8 mouse cellular contexts compared by ENCODE assay signal in genomic region chr2:152831019-152831878, GRCm38 (mm10). TPM values are rescaled to one million over a fixed set of nuclear protein-coding genes. Genes with fewer than 3 reads are reported as not detected.
A peak's percentile ranks its signal among the peaks of the same experiment; 100 is the strongest.
DNase-seq lines count a peak whose midpoint lies in the region; ATAC-seq and TF ChIP-seq lines count a peak whose summit lies in the region.

Bcl2l1 (minus strand) TSS chr2:152831728.

- intact Hi-C loops in gastrocnemius, adult 2 months (cut with DNase I) = loop anchor here (1.0 to 10.0 kb wide), 3 partner anchors 88 to 184 kb away; partner anchors contain the start of gene Pdrg1
- intact Hi-C loops in left cerebral cortex, adult 2 months (cut with DNase I) = loop anchor here (1.0 to 2.0 kb wide), 4 partner anchors 54 to 216 kb away; no protein-coding TSS in a partner anchor

- peaks cover 33% of the 10 kb centered on the region for H3K4me1 ChIP-seq in hindbrain, postnatal 0 days (ENCODE audit: insufficient read depth, low read length)

- H3K27me3 ChIP-seq in hindbrain, postnatal 0 days (ENCODE audit: insufficient read depth, low read length) = no peaks in the 10 kb centered on the region

- peak within 1 kb of the TSS; percentile 83 for H3K9ac ChIP-seq in hindbrain, postnatal 0 days (replicated peaks; ENCODE audit: low read length)

- DNase-seq in WW6 (ENCODE audit: low read depth, low spot score) = peak; percentile 94
- peak; percentile 96 to 98 for DNase-seq in cerebellum, postnatal 4 days (ENCODE audit: low spot score in 2 of 2)
- DNase-seq in gastrocnemius, adult 2 months = peak; percentile 99
- DNase-seq in hindbrain, postnatal 0 days (ENCODE audit: low spot score) = peak; percentile 99
- DNase-seq in left cerebral cortex, adult 2 months (ENCODE audit: extremely low spot score in 1 of 2, low spot score in 2 of 2) = peak; percentile 98 to 99
- DNase-seq in right cerebral cortex, adult 2 months (ENCODE audit: low spot score in 2 of 2) = peak; percentile 98
- peak; percentile 98 for DNase-seq in urinary bladder, postnatal 14 days (ENCODE audit: low spot score)

- H3K9me3 ChIP-seq in hindbrain, postnatal 0 days (ENCODE audit: low read length) = no peaks in the 10 kb centered on the region

- H3K36me3 ChIP-seq in hindbrain, postnatal 0 days (ENCODE audit: insufficient read depth, low read length) = no peaks in the 10 kb centered on the region

- H3K4me3 ChIP-seq in gastrocnemius, adult 2 months = peak within 1 kb of the TSS; percentile 80
- H3K4me3 ChIP-seq in hindbrain, postnatal 0 days (ENCODE audit: low read length) = peak within 1 kb of the TSS; percentile 66
- H3K4me3 ChIP-seq in left cerebral cortex, adult 2 months = peak within 1 kb of the TSS; percentile 100

- peak within 1 kb of the TSS; percentile 84 for H3K4me2 ChIP-seq in hindbrain, postnatal 0 days (ENCODE audit: low read depth, low read length)

- ATAC-seq in hindbrain, postnatal 0 days = peak; percentile 98
- ATAC-seq in megakaryocyte, adult 5-6 weeks (ENCODE audit: poor library complexity, severe bottlenecking) = peak; percentile 88

- peak within 1 kb of the TSS; percentile 99 for H3K27ac ChIP-seq in gastrocnemius, adult 2 months
- peak within 1 kb of the TSS; percentile 95 for H3K27ac ChIP-seq in hindbrain, postnatal 0 days
- H3K27ac ChIP-seq in left cerebral cortex, adult 2 months = peak within 1 kb of the TSS; percentile 100

- under 1% methylated on average over 65 of the region's 74 CpGs for WGBS in hindbrain, postnatal 0 days

- TF ChIP-seq CTCF in gastrocnemius, adult 2 months (IDR thresholded peaks at IDR 0.05) = peak; percentile 94
- peak; percentile 97 for TF ChIP-seq CTCF in hindbrain, postnatal 0 days (IDR thresholded peaks at IDR 0.05; ENCODE audit: low read depth)
- TF ChIP-seq CTCF in left cerebral cortex, adult 2 months (IDR thresholded peaks at IDR 0.05) = peak; percentile 94

RNA-seq across cellular contexts. Expression of gene Bcl2l1, which starts in this region (rescaled TPM):
- 10 to 100 TPM; 15.7 to 40.3 TPM for total RNA-seq in gastrocnemius, adult 2 months (2021)
- 130 and 135 TPM in 2 replicates for total RNA-seq in hindbrain, postnatal 0 days (2014; rRNA removed)
- 110 and 123 TPM in 2 replicates for polyA plus RNA-seq in hindbrain, postnatal 0 days (2015; fragmentation: Nextera tagmentation; extraction: Ambion mirVana)
- 100 to 1,000 TPM; 133 to 135 TPM for total RNA-seq in left cerebral cortex, adult 2 months (2021)
- 7.1 and 9.3 TPM in 2 replicates for total RNA-seq in megakaryocyte, adult 5-6 weeks (2015)
- total RNA-seq in megakaryocyte, adult 5-6 weeks (2017) = 9.3 and 12.8 TPM in 2 replicates

Comparison
In these comparisons a context has a peak if more than half of its experiments do, and no peak if none do; other contexts are left out.
1. Peak in every context shown above with its lines: DNase-seq, ATAC-seq, H3K4me3 ChIP-seq and H3K27ac ChIP-seq.